Mouse (Mus musculus) liver (tissue): ENCODE measurements around the gene H2afx.
"Not testable (repeated sequence)": the region's sequence is repeated elsewhere in the genome, so short reads cannot be mapped to it uniquely, and the experiment has no call there.

Experiments
- DNase-seq: peaks from one replicate; pipeline ENCODE4 v3.0.0-alpha.2; 2020; ENCODE audit warnings: mixed read lengths

The H2afx gene

GRCm38 (mm10) chr9:44334396-44335330 is at the start of gene H2afx:
H2afx (plus strand) TSS chr9:44334694.
- peak; percentile 99 for DNase-seq

GRCm38 (mm10) chr9:44286256-44286850 is 48.1 kb upstream of the H2afx start:
- DNase-seq: peak; percentile 83

GRCm38 (mm10) chr9:44287003-44287400 is 47.5 kb upstream of the H2afx start:
- peak; percentile 68 for DNase-seq

GRCm38 (mm10) chr9:44287401-44288075 is 47.0 kb upstream of the H2afx start:
- peak; percentile 73 for DNase-seq

GRCm38 (mm10) chr9:44288076-44288958 is 46.2 kb upstream of the H2afx start, which contains the start of gene Abcg4:
Abcg4 (minus strand) TSS chr9:44288615.
- peak; percentile 88 for DNase-seq

- DNase-seq: peak; percentile 57
These were observed 45.6 kb upstream of the H2afx start for GRCm38 (mm10) chr9:44288959-44289291.

- DNase-seq: peak; percentile 78
These were observed 42.0 kb upstream of the H2afx start for GRCm38 (mm10) chr9:44292490-44292889.

- not testable (repeated sequence) for DNase-seq
These were observed 34.5 kb upstream of the H2afx start for GRCm38 (mm10) chr9:44300001-44300400.

- peak; percentile 99 for DNase-seq
These were observed 28.9 kb upstream of the H2afx start, which contains the start of gene Hinfp for GRCm38 (mm10) chr9:44305466-44306079. Hinfp (minus strand) TSS chr9:44305671.

GRCm38 (mm10) chr9:44306532-44306931 is 28.0 kb upstream of the H2afx start:
- DNase-seq: no peak

GRCm38 (mm10) chr9:44307248-44307647 is 27.2 kb upstream of the H2afx start:
- DNase-seq: no peak

GRCm38 (mm10) chr9:44309756-44310155 is 24.7 kb upstream of the H2afx start:
- no peak for DNase-seq

- DNase-seq: no peak
These were observed 23.8 kb upstream of the H2afx start for GRCm38 (mm10) chr9:44310750-44311135.

GRCm38 (mm10) chr9:44311136-44312134 is 23.1 kb upstream of the H2afx start:
- DNase-seq: no peak

GRCm38 (mm10) chr9:44313476-44314256 is 20.8 kb upstream of the H2afx start:
- DNase-seq: no peak

- no peak for DNase-seq
These were observed 20.3 kb upstream of the H2afx start for GRCm38 (mm10) chr9:44314257-44314547.

GRCm38 (mm10) chr9:44314910-44315309 is 19.6 kb upstream of the H2afx start:
- DNase-seq: no peak

GRCm38 (mm10) chr9:44317452-44317851 is 17.0 kb upstream of the H2afx start:
- DNase-seq: no peak

GRCm38 (mm10) chr9:44318076-44318825 is 16.2 kb upstream of the H2afx start:
- no peak for DNase-seq

GRCm38 (mm10) chr9:44318826-44319095 is 15.7 kb upstream of the H2afx start:
- DNase-seq: no peak
